Mouse (Mus musculus): ENCODE data around the gene Fbxo42. TPM values are rescaled to one million over a fixed set of nuclear protein-coding genes. Genes with fewer than 3 reads are reported as not detected.

Fbxo42 gene
- polyA plus RNA-seq, 1 experiment from 2014 or later: 18.0 TPM

Other genes starting within 250 kb of the Fbxo42 start
- gene Padi2, start 241.6 kb upstream of the Fbxo42 start, polyA plus RNA-seq (2015; fragmentation: Nextera tagmentation; extraction: Ambion mirVana): 1.6 and 1.7 TPM in 2 replicates
- 190 and 193 TPM in 2 replicates for gene Sdhb, start 186.7 kb upstream of the Fbxo42 start, polyA plus RNA-seq (2015; fragmentation: Nextera tagmentation; extraction: Ambion mirVana)
- gene Atp13a2, start 161.0 kb upstream of the Fbxo42 start, polyA plus RNA-seq (2015; fragmentation: Nextera tagmentation; extraction: Ambion mirVana): 15.7 and 18.3 TPM in 2 replicates
- 15.3 and 20.3 TPM in 2 replicates for gene Mfap2, start 137.5 kb upstream of the Fbxo42 start, polyA plus RNA-seq (2015; fragmentation: Nextera tagmentation; extraction: Ambion mirVana)
- 0.59 and 0.63 TPM in 2 replicates for gene Crocc, start 87.4 kb upstream of the Fbxo42 start, polyA plus RNA-seq (2015; fragmentation: Nextera tagmentation; extraction: Ambion mirVana)
- gene Necap2, start 69.6 kb upstream of the Fbxo42 start, polyA plus RNA-seq (2015; fragmentation: Nextera tagmentation; extraction: Ambion mirVana): 87.5 and 93.3 TPM in 2 replicates
- gene Spata21, start 59.6 kb upstream of the Fbxo42 start, polyA plus RNA-seq (2015; fragmentation: Nextera tagmentation; extraction: Ambion mirVana): not detected in 2 replicates
- gene Szrd1, start 8.1 kb upstream of the Fbxo42 start, polyA plus RNA-seq (2015; fragmentation: Nextera tagmentation; extraction: Ambion mirVana): 18.1 and 19.1 TPM in 2 replicates
- 0.99 and 1.6 TPM in 2 replicates for gene Rsg1, start 66.0 kb downstream of the Fbxo42 start, polyA plus RNA-seq (2015; fragmentation: Nextera tagmentation; extraction: Ambion mirVana)
- 1.1 and 1.3 TPM in 2 replicates for gene Arhgef19, start 91.6 kb downstream of the Fbxo42 start, polyA plus RNA-seq (2015; fragmentation: Nextera tagmentation; extraction: Ambion mirVana)
- gene Epha2, start 153.3 kb downstream of the Fbxo42 start, polyA plus RNA-seq (2015; fragmentation: Nextera tagmentation; extraction: Ambion mirVana): 0.53 and 0.93 TPM in 2 replicates
- not detected in 2 replicates for gene Fam131c, start 220.3 kb downstream of the Fbxo42 start, polyA plus RNA-seq (2015; fragmentation: Nextera tagmentation; extraction: Ambion mirVana)